Mouse (Mus musculus) forebrain, postnatal 0 days (tissue): ENCODE results near the gene Fchsd2. TPM values are rescaled to one million over a fixed set of nuclear protein-coding genes. Genes with fewer than 3 reads are reported as not detected.
A peak's percentile ranks its signal among the peaks of the same experiment; 100 is the strongest.

Experiments
- ATAC-seq: fragments of 200-750 bp; cut with Nextera tagmentation; 2 replicates; pipeline ENCODE4 v1.8.0; 2017; ENCODE audit warnings: mild to moderate bottlenecking, moderate library complexity
- DNase-seq: peaks from one replicate; pipeline ENCODE4 v3.0.0-alpha.2; 2015
- H3K27ac ChIP-seq: fragments of 300-500 bp; sonication (generic); 2 replicates; pipeline ENCODE4 v1.5.1; 2014; ENCODE audit warnings: low read depth, mild to moderate bottlenecking, antibody characterized with exemption, low read length, moderate library complexity, mixed read lengths
- H3K27me3 ChIP-seq: fragments of 300-500 bp; sonication (generic); 2 replicates; pipeline ENCODE4 v1.6.1; 2014; ENCODE audit warnings: mild to moderate bottlenecking, low read length, mixed read lengths; ENCODE audit not compliant: insufficient read depth
- H3K36me3 ChIP-seq: fragments of 300-500 bp; sonication (generic); 2 replicates; pipeline ENCODE4 v1.6.1; 2014; ENCODE audit warnings: mild to moderate bottlenecking, moderate library complexity; ENCODE audit not compliant: insufficient read depth
- H3K4me1 ChIP-seq: fragments of 300-500 bp; sonication (generic); 2 replicates; pipeline ENCODE4 v1.6.1; 2014; ENCODE audit warnings: antibody characterized with exemption; ENCODE audit not compliant: insufficient read depth
- H3K4me2 ChIP-seq: fragments of 300-500 bp; sonication (generic); 2 replicates; pipeline ENCODE4 v1.6.1; 2014; ENCODE audit warnings: low read depth, mild to moderate bottlenecking, moderate library complexity
- H3K4me3 ChIP-seq: fragments of 300-500 bp; sonication (generic); 2 replicates; pipeline ENCODE4 v1.5.1; 2014; ENCODE audit warnings: low read depth, low read length, mixed read lengths
- H3K9ac ChIP-seq: fragments of 300-500 bp; sonication (generic); 2 replicates; pipeline ENCODE4 v1.6.1; 2014; ENCODE audit warnings: mild to moderate bottlenecking
- H3K9me3 ChIP-seq: fragments of 300-500 bp; sonication (generic); 2 replicates; pipeline ENCODE4 v1.6.1; 2016; ENCODE audit warnings: low read length
- CTCF ChIP-seq: sonication (generic); IDR thresholded peaks from 2 replicates; pipeline ENCODE4 v1.5.1; 2016; ENCODE audit warnings: antibody characterized with exemption, control low read depth, low read depth
- WGBS: fragments of 180-500 bp; shearing (Covaris S2); extraction: QIAGEN DNeasy Blood & Tissue Kit; methylation state at CpG from one replicate; pipeline ENCODE4 v1.1.7; 2014; 5-methylcytosine and 5-hydroxymethylcytosine counted together
- polyA plus RNA-seq: library from polyadenylated mRNA; unstranded; fragments of >200 nt; fragmentation: Nextera tagmentation; extraction: Ambion mirVana; gene quantifications from 2 replicates; pipeline ENCODE4 v1.2.1, GENCODE M21; 2015
- total RNA-seq: library from RNA; depleted of rRNA; stranded (reverse); fragments of >200 nt; gene quantifications from 2 replicates; pipeline ENCODE4 v1.2.3, GENCODE M21; 2014

Fchsd2 gene
- total and polyA plus RNA-seq, 2 experiments from 2014 or later: 36.3 to 66.8 TPM

DNA sequence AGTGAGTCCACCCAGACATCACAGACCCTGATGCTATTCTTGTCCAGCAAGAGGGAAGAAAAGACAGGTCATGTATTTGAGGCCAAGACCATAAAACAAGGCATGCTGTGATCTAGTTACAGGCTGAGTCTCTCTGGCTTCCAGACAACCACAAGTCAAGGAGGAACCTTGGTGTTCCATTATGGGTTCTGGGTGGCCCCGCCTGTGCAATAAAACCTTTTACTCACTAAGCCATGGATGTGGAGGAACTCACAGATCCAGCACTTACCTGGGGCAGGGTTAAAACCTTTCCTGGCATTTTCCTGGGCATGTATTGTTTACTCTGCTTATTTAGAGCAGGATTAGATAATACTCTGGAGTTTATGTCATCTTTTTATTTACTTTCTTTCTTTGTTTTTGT lies 191.8 kb downstream of the Fchsd2 start:
- ATAC-seq: no peak
- H3K4me2 ChIP-seq: no peak overlapping the region
- no peak for DNase-seq
- H3K4me3 ChIP-seq: no peak overlapping the region
- no peaks in the 10 kb centered on the region for H3K27me3 ChIP-seq
- no peaks in the 10 kb centered on the region for H3K4me1 ChIP-seq
- H3K9ac ChIP-seq: no peak overlapping the region
- TF ChIP-seq CTCF: no peak
- no peaks in the 10 kb centered on the region for H3K9me3 ChIP-seq
- no peak overlapping the region for H3K27ac ChIP-seq
- H3K36me3 ChIP-seq: peaks cover 47% of the 10 kb centered on the region
- WGBS: 83% methylated on average over 1 of the region's 1 CpGs

DNA sequence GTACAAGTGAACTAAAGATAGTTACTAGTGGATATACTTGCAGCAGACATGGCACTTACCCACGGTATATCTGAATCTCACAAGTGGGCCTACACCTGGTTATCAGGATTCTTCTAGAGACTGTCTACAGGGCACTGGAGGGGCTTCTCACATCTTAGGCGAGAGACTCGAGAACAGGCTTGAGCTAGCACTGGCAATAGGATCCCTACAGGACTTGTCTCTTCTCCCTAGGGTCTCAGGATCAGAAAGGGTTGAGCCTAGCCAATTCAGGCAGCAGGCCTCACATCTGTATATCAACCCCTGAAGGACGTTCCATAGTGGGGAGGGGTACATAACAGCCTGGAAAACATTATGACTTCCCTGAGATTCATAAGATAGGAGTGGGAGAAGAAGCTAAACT lies 194.2 kb downstream of the Fchsd2 start:
- Histone ChIP-seq H3K36me3 (peaks cover 50% of the 10 kb centered on the region), H3K4me2 (no peak overlapping the region), H3K27me3 (no peaks in the 10 kb centered on the region), H3K4me1 (no peaks in the 10 kb centered on the region), H3K4me3 (no peak overlapping the region), H3K9ac (no peak overlapping the region), H3K9me3 (no peaks in the 10 kb centered on the region), H3K27ac (no peak overlapping the region)
- TF ChIP-seq CTCF: no peak
- no peak for DNase-seq
- ATAC-seq: no peak
- WGBS: 89% methylated on average over 4 of the region's 4 CpGs

DNA sequence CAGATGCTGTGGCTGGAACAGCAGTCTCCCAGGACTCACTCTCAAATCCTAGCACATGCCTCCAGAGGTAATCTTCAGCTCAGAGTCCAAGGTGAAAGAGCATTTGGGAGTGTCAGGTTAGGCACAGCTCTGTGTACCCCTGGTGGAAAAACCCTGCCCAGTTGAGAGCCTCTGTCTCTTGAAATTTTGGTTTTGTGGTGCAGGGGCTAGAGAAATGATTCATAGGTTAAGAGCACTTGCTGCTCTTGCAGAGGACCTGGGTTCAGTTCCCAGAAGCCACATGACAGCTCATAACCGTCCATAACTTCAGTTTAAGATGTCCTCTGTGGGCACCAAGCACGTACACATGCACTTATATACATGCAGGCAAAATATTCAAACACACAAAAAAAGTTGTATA lies 195.2 kb downstream of the Fchsd2 start:
- 84% methylated on average over 2 of the region's 2 CpGs for WGBS
- H3K9ac ChIP-seq: no peak overlapping the region
- TF ChIP-seq CTCF: no peak

DNA sequence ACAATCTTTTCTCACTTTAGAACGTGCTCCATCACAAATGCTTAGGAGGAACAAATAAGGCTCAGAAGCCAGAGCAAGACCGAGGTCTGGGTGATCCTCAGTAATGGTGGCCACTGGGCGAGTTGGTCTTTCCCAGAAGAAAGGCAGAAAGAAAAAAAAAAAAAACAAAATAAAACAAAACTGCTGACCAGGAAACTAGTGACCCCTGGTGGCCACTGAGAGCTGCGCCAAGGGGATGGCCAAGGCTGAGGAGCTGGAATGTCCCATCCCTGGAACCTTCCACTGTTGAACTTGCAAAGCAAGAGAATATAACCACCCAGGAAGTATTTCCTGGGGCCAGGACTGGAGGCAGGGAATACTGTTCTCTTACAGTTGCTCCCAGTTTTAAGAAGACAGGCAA lies 195.8 kb downstream of the Fchsd2 start:
- ATAC-seq: peak; percentile 47; the same call in 1 of the 2 replicates
- DNase-seq: peak; percentile 59
- Histone ChIP-seq H3K27ac (no peak overlapping the region), H3K9ac (no peak overlapping the region), H3K4me1 (no peaks in the 10 kb centered on the region), H3K9me3 (no peaks in the 10 kb centered on the region), H3K36me3 (peaks cover 35% of the 10 kb centered on the region), H3K4me3 (no peak overlapping the region), H3K27me3 (no peaks in the 10 kb centered on the region), H3K4me2 (no peak overlapping the region)
- 23% methylated on average over 4 of the region's 4 CpGs for WGBS
- TF ChIP-seq CTCF: peak; percentile 75

More for the DNA sequence above, 195.2 kb downstream of the Fchsd2 start:
- DNase-seq: no peak
- Histone ChIP-seq H3K27ac (no peak overlapping the region), H3K4me2 (no peak overlapping the region), H3K36me3 (peaks cover 41% of the 10 kb centered on the region), H3K4me1 (no peaks in the 10 kb centered on the region), H3K4me3 (no peak overlapping the region), H3K9me3 (no peaks in the 10 kb centered on the region), H3K27me3 (no peaks in the 10 kb centered on the region)
- no peak for ATAC-seq

DNA sequence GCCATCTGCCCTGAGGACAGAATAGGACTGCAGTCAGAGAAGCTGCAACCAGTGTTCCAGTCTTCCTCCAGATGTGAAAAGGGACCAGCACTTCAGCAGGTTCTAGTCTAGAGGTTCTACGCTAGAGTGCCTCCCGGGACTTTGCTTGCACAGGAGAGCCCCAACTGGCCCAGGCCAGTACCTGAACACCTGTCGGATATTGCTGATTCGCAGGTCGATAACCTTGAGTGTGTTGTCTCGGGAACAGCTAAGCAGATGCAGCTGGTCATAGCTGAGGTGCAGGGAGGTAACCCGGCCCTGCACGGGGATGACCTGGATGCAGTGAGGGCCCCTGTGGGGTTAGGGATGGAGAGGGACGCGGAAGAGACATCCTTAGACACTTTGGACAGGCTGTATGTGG lies 197.7 kb downstream of the Fchsd2 start:
- H3K27me3 ChIP-seq: no peaks in the 10 kb centered on the region
- H3K4me1 ChIP-seq: no peaks in the 10 kb centered on the region
- H3K27ac ChIP-seq: no peak overlapping the region
- ATAC-seq (no peak), DNase-seq (no peak)
- no peak overlapping the region for H3K9ac ChIP-seq
- no peaks in the 10 kb centered on the region for H3K9me3 ChIP-seq
- H3K4me3 ChIP-seq: no peak overlapping the region
- peaks cover 23% of the 10 kb centered on the region for H3K36me3 ChIP-seq
- no peak for TF ChIP-seq CTCF
- WGBS: 94% methylated on average over 10 of the region's 10 CpGs
- H3K4me2 ChIP-seq: no peak overlapping the region

DNA sequence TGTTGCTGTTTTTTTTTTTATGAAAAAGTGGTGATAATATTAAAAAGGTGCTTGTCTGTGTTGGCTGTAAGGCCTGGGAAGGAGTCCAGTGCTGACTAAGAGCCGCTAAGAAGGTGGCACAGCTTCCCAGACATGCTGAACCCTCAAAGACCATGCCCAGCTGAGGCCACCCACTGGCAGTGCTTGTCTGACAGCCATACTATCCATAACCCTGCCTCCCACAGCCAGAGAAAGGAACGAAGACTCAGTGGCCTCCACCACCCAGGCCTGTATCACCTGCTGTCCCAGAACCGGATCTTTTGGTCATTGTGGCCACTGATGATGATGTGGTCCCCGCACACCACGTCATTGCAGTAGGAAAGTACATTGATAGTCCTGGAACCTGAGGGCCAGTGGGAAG lies 198.5 kb downstream of the Fchsd2 start:
- Histone ChIP-seq H3K27me3 (no peaks in the 10 kb centered on the region), H3K9ac (no peak overlapping the region), H3K9me3 (no peaks in the 10 kb centered on the region), H3K27ac (no peak overlapping the region), H3K4me1 (0 out of 2 replicates have a peak, but pooled peaks cover 2% of the 10 kb centered on the region), H3K4me3 (no peak overlapping the region), H3K4me2 (no peak overlapping the region), H3K36me3 (peaks cover 23% of the 10 kb centered on the region)
- TF ChIP-seq CTCF: no peak
- ATAC-seq (no peak), DNase-seq (no peak)
- 76% methylated on average over 5 of the region's 5 CpGs for WGBS

DNA sequence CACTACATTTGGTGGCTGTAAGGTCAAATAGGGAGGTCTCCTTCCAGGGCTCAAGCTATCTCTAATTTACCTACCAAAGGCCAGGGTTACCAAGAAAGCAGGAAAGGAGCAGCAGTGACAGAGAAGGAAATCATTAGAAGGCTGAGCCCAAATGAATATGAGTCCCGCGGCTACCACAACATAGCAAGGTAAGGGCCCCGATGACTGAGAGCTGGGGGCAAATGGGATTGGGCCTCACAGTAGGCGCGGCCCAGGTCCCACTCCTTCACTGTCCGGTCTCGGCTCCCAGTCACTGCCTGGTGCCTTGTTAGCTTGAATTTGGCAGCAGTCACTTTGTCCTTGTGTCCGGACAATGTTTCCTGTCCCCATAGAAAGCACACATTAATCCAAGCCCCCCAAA lies 199.0 kb downstream of the Fchsd2 start:
- 95% methylated on average over 8 of the region's 8 CpGs for WGBS
- ATAC-seq: no peak

DNA sequence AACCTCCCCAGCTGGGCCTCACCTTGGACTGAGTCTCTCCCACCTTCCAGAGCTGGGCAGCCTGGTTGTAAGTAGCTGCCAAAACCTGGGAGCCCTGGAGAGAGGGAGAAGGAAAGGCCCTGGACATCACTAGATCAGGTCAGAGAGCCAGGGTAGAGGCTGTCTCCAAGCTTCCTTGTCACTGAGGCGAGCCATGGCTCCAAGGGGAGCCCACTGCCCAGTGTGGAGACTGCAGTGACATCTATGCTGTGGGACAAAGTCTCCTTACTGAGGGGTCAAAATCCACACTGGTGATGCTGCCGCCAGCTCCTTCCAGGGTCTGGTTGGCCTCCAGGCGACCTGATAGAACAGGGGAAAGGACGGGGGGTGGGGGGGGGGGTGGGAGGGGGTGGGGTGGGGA lies 199.4 kb downstream of the Fchsd2 start:
- H3K4me3 ChIP-seq: no peak overlapping the region
- H3K9me3 ChIP-seq: no peaks in the 10 kb centered on the region
- peaks cover 8% of the 10 kb centered on the region; the same call in 1 of the 2 replicates for H3K4me1 ChIP-seq
- H3K27me3 ChIP-seq: no peaks in the 10 kb centered on the region
- DNase-seq: no peak
- TF ChIP-seq CTCF: no peak
- WGBS: 80% methylated on average over 4 of the region's 4 CpGs
- ATAC-seq: no peak
- H3K36me3 ChIP-seq: peaks cover 23% of the 10 kb centered on the region
- H3K4me2 ChIP-seq: no peak overlapping the region
- H3K27ac ChIP-seq: no peak overlapping the region
- H3K9ac ChIP-seq: no peak overlapping the region

More for the DNA sequence above, 199.0 kb downstream of the Fchsd2 start:
- no peaks in the 10 kb centered on the region for H3K27me3 ChIP-seq
- DNase-seq: no peak
- no peak overlapping the region for H3K4me2 ChIP-seq
- no peak overlapping the region for H3K9ac ChIP-seq
- H3K27ac ChIP-seq: no peak overlapping the region
- TF ChIP-seq CTCF: no peak
- H3K9me3 ChIP-seq: no peaks in the 10 kb centered on the region
- 0 out of 2 replicates have a peak, but pooled peaks cover 5% of the 10 kb centered on the region for H3K4me1 ChIP-seq
- H3K36me3 ChIP-seq: peaks cover 23% of the 10 kb centered on the region
- no peak overlapping the region for H3K4me3 ChIP-seq
